Comparison of ENCODE assay signal across 9 mouse cellular contexts in genomic region chr5:144884629-144885217, GRCm38 (mm10).
DNase-seq lines count a peak whose midpoint lies in the region; ATAC-seq and TF ChIP-seq lines count a peak whose summit lies in the region.
"Had no signal": no experiment of that assay in that cellular context is flagged by ENCODE, and none has a peak within 500 bp of the region (broad histone marks: within the 10 kb centered on the region; RNA-seq: fewer than 3 reads in every experiment).

No protein-coding gene starts in this region.

- H3K9me3 ChIP-seq in liver, postnatal 0 days (ENCODE audit: low read length), result no peaks in the 10 kb centered on the region
- H3K9me3 ChIP-seq in forebrain, embryonic 12.5 days, result no peaks in the 10 kb centered on the region
- H3K9me3 ChIP-seq: limb, embryonic 13.5 days had no signal

- peak; percentile 59 for TF ChIP-seq CTCF in liver, postnatal 0 days (IDR thresholded peaks at IDR 0.05; ENCODE audit: low read depth)
- peak; percentile 76 for TF ChIP-seq CTCF in layer of hippocampus, adult 2 months (conservative IDR thresholded peaks at IDR 0.05)

- H3K27me3 ChIP-seq in liver, postnatal 0 days (ENCODE audit: insufficient read depth, low read length), result no peaks in the 10 kb centered on the region
- no peaks in the 10 kb centered on the region for H3K27me3 ChIP-seq in forebrain, embryonic 12.5 days
- H3K27me3 ChIP-seq: limb, embryonic 13.5 days had no signal

- peaks cover 39% of the 10 kb centered on the region for H3K36me3 ChIP-seq in liver, postnatal 0 days (replicated peaks; ENCODE audit: insufficient read depth, low read length)
- H3K36me3 ChIP-seq in forebrain, embryonic 12.5 days (replicated peaks), result peaks cover 97% of the 10 kb centered on the region

- H3K4me1 ChIP-seq in liver, postnatal 0 days (ENCODE audit: insufficient read depth), result no peaks in the 10 kb centered on the region
- no peaks in the 10 kb centered on the region for H3K4me1 ChIP-seq in forebrain, embryonic 12.5 days
- H3K4me1 ChIP-seq: limb, embryonic 13.5 days had no signal

- no peak for TF ChIP-seq EP300 in liver, postnatal 0 days (IDR thresholded peaks at IDR 0.05; ENCODE audit: low read depth)

- no peak overlapping the region for H3K27ac ChIP-seq in liver, postnatal 0 days (ENCODE audit: low read depth)
- no peak overlapping the region for H3K27ac ChIP-seq in layer of hippocampus, adult 2 months
- no peak overlapping the region for H3K27ac ChIP-seq in forebrain, embryonic 12.5 days
- H3K27ac ChIP-seq: limb, embryonic 13.5 days had no signal

- ATAC-seq in liver, postnatal 0 days, result no peak
- no peak for ATAC-seq in forebrain, embryonic 12.5 days (ENCODE audit: low FRiP score)

- H3K9ac ChIP-seq in liver, postnatal 0 days (replicated peaks), result no peak overlapping the region
- H3K9ac ChIP-seq in forebrain, embryonic 12.5 days, result no peak overlapping the region
- H3K9ac ChIP-seq: limb, embryonic 13.5 days had no signal

- H3K4me2 ChIP-seq in liver, postnatal 0 days (ENCODE audit: low read depth, low read length), result no peak overlapping the region
- H3K4me2 ChIP-seq in forebrain, embryonic 12.5 days, result no peak overlapping the region
- H3K4me2 ChIP-seq: limb, embryonic 13.5 days had no signal

- no peak overlapping the region for H3K4me3 ChIP-seq in liver, postnatal 0 days (ENCODE audit: low read depth, low read length)
- H3K4me3 ChIP-seq in layer of hippocampus, adult 2 months, result no peak overlapping the region
- H3K4me3 ChIP-seq in forebrain, embryonic 12.5 days (replicated peaks), result no peak overlapping the region
- H3K4me3 ChIP-seq: limb, embryonic 13.5 days had no signal

- DNase-seq in cerebellum, postnatal 14 days, result peak; percentile 71 to 79
- no peak for DNase-seq in cerebellum, adult 8-10 months
- no peak for DNase-seq in liver, postnatal 0 days
- DNase-seq in liver, result no peak
- DNase-seq in layer of hippocampus, adult 2 months (ENCODE audit: low spot score in 2 of 2), result peak; percentile 24 to 33
- peak; percentile 57 to 59 for DNase-seq in right cerebral cortex, postnatal 10 days (ENCODE audit: low spot score in 2 of 2)
- DNase-seq in thymus, postnatal 4 days, result no peak

- 71% methylated on average over 13 of the region's 13 CpGs for WGBS in liver, postnatal 0 days (ENCODE audit: insufficient replicate concordance)
- 87% methylated on average over 13 of the region's 13 CpGs for WGBS in forebrain, embryonic 12.5 days

Comparison
In these comparisons a context has a peak if more than half of its experiments do, and no peak if none do; other contexts are left out.
1. DNase-seq: peak in cerebellum, postnatal 14 days (2 of 2), layer of hippocampus, adult 2 months (2 of 2) and right cerebral cortex, postnatal 10 days (2 of 2); none in cerebellum, adult 8-10 months (single experiment), liver, postnatal 0 days (single experiment), liver (single experiment) and thymus, postnatal 4 days (single experiment).